Mouse (Mus musculus): ENCODE results near the gene Ptpru.

- TF ChIP-seq POLR2A (IDR thresholded peaks at IDR 0.05; ENCODE audit: borderline replicate concordance, low read depth, low read length): no peak
- no peak for TF ChIP-seq CTCF (IDR thresholded peaks at IDR 0.05; ENCODE audit: low read depth, low read length)
Measured at GRCm38 (mm10) chr4:131719151-131719550, 118.9 kb downstream of the Ptpru start.

Measured in bone marrow macrophage, adult 2 months (primary cell).